Mouse (Mus musculus): ENCODE results near the gene Phyhipl. TPM values are rescaled to one million over a fixed set of nuclear protein-coding genes. Genes with fewer than 3 reads are reported as not detected.

Gene Phyhipl
- polyA plus RNA-seq, 1 experiment from 2014 or later: 16.1 TPM

Other genes with a start within 250 kb of the Phyhipl start
- 4.1 and 6.0 TPM in 2 replicates for gene Fam13c, start 215.5 kb downstream of the Phyhipl start, polyA plus RNA-seq (2014; fragmentation: Nextera tagmentation; extraction: Ambion mirVana)